Mouse (Mus musculus) hindbrain, embryonic 13.5 days (tissue): ENCODE results near the gene Tsga10ip. TPM values are rescaled to one million over a fixed set of nuclear protein-coding genes. Genes with fewer than 3 reads are reported as not detected.

Source experiments
- ATAC-seq: fragments of 200-750 bp; cut with Nextera tagmentation; 2 replicates; pipeline ENCODE4 v1.8.0; 2017; ENCODE audit warnings: moderate TSS enrichment; ENCODE audit not compliant: low FRiP score
- H3K27ac ChIP-seq: fragments of 300-500 bp; sonication (generic); 2 replicates; pipeline ENCODE4 v1.5.1; 2015; ENCODE audit warnings: inconsistent platforms, mild to moderate bottlenecking, moderate library complexity
- H3K27me3 ChIP-seq: fragments of 300-500 bp; sonication (generic); 2 replicates; pipeline ENCODE4 v1.6.1; 2015; ENCODE audit warnings: mild to moderate bottlenecking, inconsistent platforms
- H3K36me3 ChIP-seq: fragments of 300-500 bp; sonication (generic); 2 replicates; pipeline ENCODE4 v1.6.1; 2015; ENCODE audit warnings: mild to moderate bottlenecking, inconsistent platforms
- H3K4me1 ChIP-seq: fragments of 300-500 bp; sonication (generic); replicated peaks from 2 replicates; pipeline ENCODE4 v1.6.1; 2015; ENCODE audit warnings: inconsistent platforms
- H3K4me2 ChIP-seq: fragments of 300-500 bp; sonication (generic); 2 replicates; pipeline ENCODE4 v1.6.1; 2015; ENCODE audit warnings: inconsistent platforms, mild to moderate bottlenecking, moderate library complexity
- H3K4me3 ChIP-seq: fragments of 300-500 bp; sonication (generic); 2 replicates; pipeline ENCODE4 v1.5.1; 2015; ENCODE audit warnings: mild to moderate bottlenecking, inconsistent platforms
- H3K9ac ChIP-seq: fragments of 300-500 bp; sonication (generic); 2 replicates; pipeline ENCODE4 v1.6.1; 2015; ENCODE audit warnings: mild to moderate bottlenecking, inconsistent platforms
- H3K9me3 ChIP-seq: fragments of 300-500 bp; sonication (generic); 2 replicates; pipeline ENCODE4 v1.6.1; 2016; ENCODE audit warnings: inconsistent platforms
- WGBS: fragments of 180-500 bp; shearing (Covaris S2); methylation state at CpG from one replicate; pipeline ENCODE4 v1.1.7; 2015; 5-methylcytosine and 5-hydroxymethylcytosine counted together
- polyA plus RNA-seq: library from polyadenylated mRNA; unstranded; fragments of >200 nt; fragmentation: Nextera tagmentation; extraction: Ambion mirVana; gene quantifications from 2 replicates; pipeline ENCODE4 v1.2.1, GENCODE M21; 2015

The Tsga10ip gene
- 0.18 TPM in 1 of 2 replicates, not detected in the other for polyA plus RNA-seq

GRCm38 (mm10) chr19:5402293-5402692 lies at the start of gene Tsga10ip:
TSS of gene Tsga10ip (minus strand) at chr19:5402526.
- H3K4me2 ChIP-seq = no peak within 1 kb of the TSS
- no peak within 1 kb of the TSS for H3K27ac ChIP-seq
- H3K9me3 ChIP-seq = no peaks in the 10 kb centered on the region
- no peak for ATAC-seq
- H3K36me3 ChIP-seq = no peaks in the 10 kb centered on the region
- no peak within 1 kb of the TSS for H3K4me3 ChIP-seq
- peaks cover 7% of the 10 kb centered on the region for H3K4me1 ChIP-seq
- WGBS = 76% methylated on average over 8 of the region's 8 CpGs
- no peaks in the 10 kb centered on the region for H3K27me3 ChIP-seq
- peak within 1 kb of the TSS; percentile 36; the same call in 1 of the 2 replicates for H3K9ac ChIP-seq

DNA sequence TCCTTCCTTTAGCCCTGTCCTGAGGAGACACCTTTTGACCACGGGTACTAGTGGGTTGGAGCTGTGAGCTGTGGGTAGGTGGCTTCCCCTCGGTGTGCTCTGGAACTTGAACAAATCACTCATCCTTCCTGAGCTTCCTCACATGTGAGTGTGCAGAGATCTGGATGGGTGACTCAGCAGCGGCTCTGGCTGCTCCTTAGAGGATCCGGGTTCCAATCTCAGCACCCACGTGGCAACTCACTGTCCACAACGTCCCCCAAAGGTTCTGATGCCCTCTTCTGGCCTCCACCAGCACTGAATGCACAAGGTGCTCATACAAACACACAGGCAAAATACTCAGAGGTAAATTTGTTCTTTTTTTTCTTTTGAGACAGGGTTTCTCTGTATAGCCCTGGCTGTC lies 49.4 kb upstream of the Tsga10ip start:
- H3K27me3 ChIP-seq = peaks cover 54% of the 10 kb centered on the region
- peaks cover 9% of the 10 kb centered on the region for H3K36me3 ChIP-seq
- 81% methylated on average over 6 of the region's 6 CpGs for WGBS

GRCm38 (mm10) chr19:5449673-5450072 lies 47.3 kb upstream of the Tsga10ip start:
- Histone ChIP-seq H3K4me2 (no peak overlapping the region), H3K36me3 (peaks cover 9% of the 10 kb centered on the region), H3K4me3 (no peak overlapping the region), H3K9ac (no peak overlapping the region), H3K27ac (no peak overlapping the region), H3K4me1 (peaks cover 25% of the 10 kb centered on the region), H3K9me3 (no peaks in the 10 kb centered on the region), H3K27me3 (peaks cover 75% of the 10 kb centered on the region)
- ATAC-seq = no peak
- WGBS = 85% methylated on average over 3 of the region's 3 CpGs

More for the DNA sequence above, 49.4 kb upstream of the Tsga10ip start:
- Histone ChIP-seq H3K9me3 (no peaks in the 10 kb centered on the region), H3K4me3 (no peak overlapping the region), H3K9ac (no peak overlapping the region), H3K27ac (no peak overlapping the region), H3K4me1 (peaks cover 46% of the 10 kb centered on the region), H3K4me2 (no peak overlapping the region)
- no peak for ATAC-seq

DNA sequence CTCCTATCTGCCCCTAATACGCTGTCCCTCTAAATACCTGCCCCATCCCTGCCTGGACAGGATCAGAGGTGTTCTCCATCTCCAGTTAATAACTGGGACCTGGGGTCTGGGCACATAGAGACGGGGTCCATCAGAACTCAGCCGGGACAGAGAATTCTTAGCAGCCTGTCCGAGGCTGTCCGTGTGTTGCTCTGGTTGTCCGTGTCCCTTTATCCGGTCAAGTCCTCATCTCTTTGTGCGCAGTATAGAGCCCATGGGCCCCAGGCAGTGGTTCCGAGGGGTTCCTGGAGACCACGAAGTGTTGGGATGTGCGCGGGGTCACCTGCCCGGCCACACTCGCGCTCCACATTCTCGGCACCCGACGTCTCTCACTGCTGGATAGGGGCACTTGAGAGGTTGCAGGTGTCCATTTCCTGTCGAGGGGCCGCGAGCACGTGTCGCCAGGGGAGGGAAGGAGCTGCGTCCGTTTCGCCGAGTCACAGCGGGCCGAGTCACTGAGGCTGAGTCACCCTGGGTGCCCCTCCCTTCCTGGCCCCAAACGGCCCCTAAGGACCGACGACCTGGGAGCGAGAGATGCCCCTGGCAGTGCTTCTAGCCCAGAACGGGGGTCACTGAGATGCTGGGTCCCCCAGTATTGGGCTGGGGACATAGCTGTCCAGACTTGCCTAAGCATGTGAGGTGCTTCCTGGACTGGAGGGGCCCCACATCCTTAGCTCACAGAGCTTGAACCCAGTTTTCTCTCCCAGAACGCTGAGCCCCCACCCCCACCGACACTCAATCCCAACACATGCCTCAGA lies 46.2 kb upstream of the Tsga10ip start:
- H3K9me3 ChIP-seq = no peaks in the 10 kb centered on the region
- H3K4me3 ChIP-seq = peak overlapping the region; percentile 50
- WGBS = 6% methylated on average over 36 of the region's 36 CpGs
- no peak overlapping the region for H3K9ac ChIP-seq
- H3K4me2 ChIP-seq = peak overlapping the region; percentile 91
- peaks cover 20% of the 10 kb centered on the region for H3K4me1 ChIP-seq
- H3K36me3 ChIP-seq = no peaks in the 10 kb centered on the region; the same call in 1 of the 2 replicates
- H3K27me3 ChIP-seq = peaks cover 85% of the 10 kb centered on the region
- no peak overlapping the region for H3K27ac ChIP-seq
- no peak for ATAC-seq

DNA sequence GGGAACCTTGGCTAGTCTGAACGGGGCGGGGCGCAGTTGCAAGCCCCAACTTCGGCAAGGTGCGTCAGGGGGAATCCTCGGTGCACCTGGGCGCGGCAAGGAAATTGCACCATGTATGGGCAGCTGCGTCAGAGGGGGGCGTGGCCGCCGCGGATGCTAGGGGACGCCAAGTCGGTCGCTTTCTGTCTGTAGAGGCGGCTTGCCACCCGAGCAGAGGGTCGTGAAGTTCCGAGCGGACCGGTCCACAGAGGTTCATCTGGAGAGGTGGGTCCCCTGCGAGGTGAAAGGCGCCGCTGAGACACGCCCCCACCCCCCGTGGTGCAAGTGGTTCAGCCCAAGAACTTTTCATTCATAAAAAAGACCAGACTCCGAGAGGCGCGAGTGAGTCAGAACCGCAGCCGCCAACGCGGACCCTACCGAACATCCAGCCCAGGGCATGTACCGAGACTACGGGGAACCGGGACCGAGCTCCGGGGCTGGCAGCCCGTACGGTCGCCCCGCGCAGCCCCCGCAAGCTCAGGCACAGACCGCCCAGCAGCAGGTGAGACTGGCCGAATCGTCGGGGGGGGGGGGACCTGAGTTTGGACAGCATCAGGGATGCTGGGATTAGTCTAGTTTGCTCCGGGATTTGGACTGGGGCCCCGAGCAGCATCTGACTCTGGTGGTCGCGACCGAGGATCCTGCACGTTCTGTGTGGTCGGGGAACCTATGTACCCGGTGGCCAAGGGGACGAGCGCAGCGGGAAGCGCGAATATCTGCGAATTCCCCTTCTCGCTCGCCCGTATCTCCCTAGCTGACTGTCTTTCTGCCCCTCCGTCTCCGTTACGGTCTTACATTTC lies 45.4 kb upstream of the Tsga10ip start, which contains the start of gene Fosl1:
Gene Fosl1 (plus strand): TSS at position 33 of the 839 bp plus-strand sequence.
- H3K4me1 ChIP-seq = peaks cover 20% of the 10 kb centered on the region
- under 1% methylated on average over 70 of the region's 70 CpGs for WGBS
- peak; percentile 75 for ATAC-seq

GRCm38 (mm10) chr19:5445747-5446146 lies 43.4 kb upstream of the Tsga10ip start:
- Histone ChIP-seq H3K36me3 (no peaks in the 10 kb centered on the region), H3K4me1 (peaks cover 20% of the 10 kb centered on the region), H3K27ac (no peak overlapping the region), H3K9me3 (no peaks in the 10 kb centered on the region), H3K4me3 (no peak overlapping the region), H3K4me2 (no peak overlapping the region), H3K9ac (no peak overlapping the region), H3K27me3 (peaks cover 75% of the 10 kb centered on the region)
- no peak for ATAC-seq
- 88% methylated on average over 5 of the region's 5 CpGs for WGBS

More for the DNA sequence above, 45.4 kb upstream of the Tsga10ip start, which contains the start of gene Fosl1:
- Histone ChIP-seq H3K4me2 (peak within 1 kb of the TSS; percentile 91), H3K27me3 (peaks cover 86% of the 10 kb centered on the region), H3K27ac (no peak within 1 kb of the TSS), H3K4me3 (peak within 1 kb of the TSS; percentile 50), H3K9me3 (no peaks in the 10 kb centered on the region), H3K36me3 (no peaks in the 10 kb centered on the region), H3K9ac (peak within 1 kb of the TSS; percentile 64)

- Histone ChIP-seq H3K9me3 (0 out of 2 replicates have a peak, but pooled peaks cover 3% of the 10 kb centered on the region), H3K27me3 (peaks cover 67% of the 10 kb centered on the region)
Measured at GRCm38 (mm10) chr19:5444954-5445353, 42.6 kb upstream of the Tsga10ip start.

DNA sequence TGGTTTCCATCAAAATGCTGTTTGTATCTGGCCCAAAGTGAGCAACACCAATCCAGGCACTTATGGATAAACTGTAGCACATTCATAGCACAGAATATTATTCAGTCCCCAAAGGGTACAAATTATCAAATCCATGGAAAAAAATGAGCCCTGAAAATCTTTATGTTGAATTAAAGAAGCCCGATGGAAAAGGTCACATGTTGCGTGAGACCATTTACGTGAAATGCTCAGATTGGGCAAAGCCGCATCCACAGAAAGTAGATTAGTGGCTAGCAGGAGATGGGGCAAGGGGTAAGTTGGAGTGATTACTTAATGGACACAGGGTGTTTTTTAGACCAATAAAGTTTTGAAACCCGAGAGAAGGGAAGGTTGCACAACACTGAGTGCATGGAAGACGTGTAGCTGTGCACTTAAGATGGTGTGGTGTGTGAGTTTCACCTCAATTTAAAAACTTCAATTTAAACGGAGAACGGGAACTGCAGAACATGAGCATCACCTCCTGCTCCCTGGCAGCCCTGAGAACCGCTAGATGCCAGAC lies 42.1 kb upstream of the Tsga10ip start:
- H3K4me3 ChIP-seq = no peak overlapping the region
- 70% methylated on average over 9 of the region's 9 CpGs for WGBS
- H3K27me3 ChIP-seq = peaks cover 62% of the 10 kb centered on the region

More at GRCm38 (mm10) chr19:5444954-5445353, 42.6 kb upstream of the Tsga10ip start:
- ATAC-seq = no peak
- Histone ChIP-seq H3K4me1 (peaks cover 20% of the 10 kb centered on the region), H3K4me3 (no peak overlapping the region), H3K27ac (no peak overlapping the region), H3K4me2 (no peak overlapping the region), H3K9ac (no peak overlapping the region), H3K36me3 (no peaks in the 10 kb centered on the region)
- WGBS = 40% methylated on average over 7 of the region's 7 CpGs

DNA sequence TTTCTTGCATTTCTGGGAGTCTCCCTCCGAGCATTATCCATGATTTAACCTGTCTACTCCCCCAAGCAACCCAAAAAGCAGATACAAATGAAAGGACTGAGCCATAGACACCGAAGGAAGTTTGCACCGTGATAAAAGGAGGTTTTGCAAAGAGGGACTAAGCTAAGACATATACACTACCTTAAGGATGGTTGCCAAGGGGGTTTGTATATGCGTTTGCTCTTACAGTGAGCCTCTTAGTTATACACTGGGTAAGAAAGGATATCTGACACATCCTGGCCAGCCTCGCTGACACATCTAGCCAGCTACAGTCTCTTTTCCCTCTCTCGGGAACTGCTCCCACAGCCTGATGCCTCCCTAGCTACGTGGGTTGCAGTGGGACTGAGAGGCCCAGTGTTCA lies 31.6 kb upstream of the Tsga10ip start:
- 72% methylated on average over 7 of the region's 7 CpGs for WGBS
- Histone ChIP-seq H3K9me3 (no peaks in the 10 kb centered on the region), H3K36me3 (no peaks in the 10 kb centered on the region), H3K9ac (no peak overlapping the region), H3K4me2 (peak overlapping the region; percentile 49; the same call in 1 of the 2 replicates), H3K4me3 (no peak overlapping the region), H3K4me1 (peaks cover 13% of the 10 kb centered on the region), H3K27ac (no peak overlapping the region), H3K27me3 (peaks cover 19% of the 10 kb centered on the region)
- no peak for ATAC-seq

More for the DNA sequence above, 42.1 kb upstream of the Tsga10ip start:
- no peaks in the 10 kb centered on the region for H3K36me3 ChIP-seq
- H3K27ac ChIP-seq = no peak overlapping the region
- H3K4me2 ChIP-seq = no peak overlapping the region
- peaks cover 20% of the 10 kb centered on the region for H3K4me1 ChIP-seq
- H3K9ac ChIP-seq = no peak overlapping the region
- ATAC-seq = no peak
- H3K9me3 ChIP-seq = 0 out of 2 replicates have a peak, but pooled peaks cover 3% of the 10 kb centered on the region

GRCm38 (mm10) chr19:5432992-5433852 lies 30.9 kb upstream of the Tsga10ip start:
- peak overlapping the region; percentile 49 for H3K4me2 ChIP-seq
- no peaks in the 10 kb centered on the region for H3K9me3 ChIP-seq
- WGBS = 13% methylated on average over 15 of the region's 16 CpGs
- 0 out of 2 replicates have a peak, but pooled peaks have one; percentile 43 for ATAC-seq
- peaks cover 19% of the 10 kb centered on the region for H3K27me3 ChIP-seq
- H3K9ac ChIP-seq = peak overlapping the region; percentile 63; the same call in 1 of the 2 replicates
- 0 out of 2 replicates have a peak, but pooled peaks cover 3% of the 10 kb centered on the region for H3K36me3 ChIP-seq
- H3K4me3 ChIP-seq = peak overlapping the region; percentile 23
- H3K4me1 ChIP-seq = peaks cover 13% of the 10 kb centered on the region
- H3K27ac ChIP-seq = no peak overlapping the region

GRCm38 (mm10) chr19:5431911-5432464 lies 29.7 kb upstream of the Tsga10ip start:
- 78% methylated on average over 4 of the region's 4 CpGs for WGBS

More at GRCm38 (mm10) chr19:5431911-5432464, 29.7 kb upstream of the Tsga10ip start:
- Histone ChIP-seq H3K36me3 (peaks cover 7% of the 10 kb centered on the region), H3K9me3 (no peaks in the 10 kb centered on the region), H3K9ac (no peak overlapping the region; the same call in 1 of the 2 replicates), H3K4me1 (peaks cover 22% of the 10 kb centered on the region), H3K4me2 (no peak overlapping the region), H3K27me3 (peaks cover 12% of the 10 kb centered on the region), H3K4me3 (no peak overlapping the region), H3K27ac (no peak overlapping the region)
- ATAC-seq = no peak
